Mouse (Mus musculus): ENCODE measurements around the gene Gm9603.
"Not testable (repeated sequence)": the region's sequence is repeated elsewhere in the genome, so short reads cannot be mapped to it uniquely, and the experiment has no call there.

Gene Gm9603

DNA sequence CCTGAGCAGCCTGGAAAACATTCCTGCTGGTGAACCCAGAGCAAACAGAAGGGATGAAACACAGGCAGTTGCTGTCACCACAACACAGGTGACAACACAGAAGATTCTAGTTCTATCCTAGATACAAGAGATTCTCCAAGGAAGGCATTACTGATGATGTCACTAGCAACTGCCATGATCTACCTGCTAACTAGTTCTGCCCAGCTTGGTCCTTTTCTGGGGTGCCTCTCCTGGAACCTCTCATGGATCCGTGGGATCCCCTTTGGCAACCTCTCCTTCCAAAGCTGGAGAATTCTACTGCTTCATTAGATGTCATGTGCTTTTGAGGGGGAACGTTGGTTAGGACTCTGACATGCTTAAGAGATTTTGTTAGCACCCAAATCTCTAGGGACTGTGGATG, at the start of gene Gm9603:
Gene Gm9603, minus strand, starts transcription at position 101 of the 400 bp plus-strand sequence.
- DNase-seq = not testable (repeated sequence)

DNA sequence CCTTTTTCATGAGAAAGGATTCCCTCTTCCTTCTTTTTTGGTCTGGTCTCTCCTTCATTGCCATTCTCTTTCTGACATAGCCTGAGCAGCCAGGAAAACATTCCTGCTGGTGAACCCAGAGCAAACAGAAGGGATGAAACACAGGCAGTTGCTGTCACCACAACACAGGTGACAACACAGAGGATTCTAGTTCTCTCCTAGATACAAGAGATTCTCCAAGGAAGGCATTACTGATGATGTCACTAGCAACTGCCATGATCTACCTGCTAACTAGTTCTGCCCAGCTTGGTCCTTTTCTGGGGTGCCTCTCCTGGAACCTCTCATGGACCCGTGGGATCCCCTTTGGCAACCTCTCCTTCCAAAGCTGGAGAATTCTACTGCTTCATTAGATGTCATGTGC, 54.3 kb downstream of the Gm9603 start, which contains the start of gene Gm8265:
Gene Gm8265, minus strand, starts transcription at position 101 of the 400 bp plus-strand sequence.
- not testable (repeated sequence) for DNase-seq

Data from layer of hippocampus, adult 9-11 months (tissue).